In the genomic region with DNA sequence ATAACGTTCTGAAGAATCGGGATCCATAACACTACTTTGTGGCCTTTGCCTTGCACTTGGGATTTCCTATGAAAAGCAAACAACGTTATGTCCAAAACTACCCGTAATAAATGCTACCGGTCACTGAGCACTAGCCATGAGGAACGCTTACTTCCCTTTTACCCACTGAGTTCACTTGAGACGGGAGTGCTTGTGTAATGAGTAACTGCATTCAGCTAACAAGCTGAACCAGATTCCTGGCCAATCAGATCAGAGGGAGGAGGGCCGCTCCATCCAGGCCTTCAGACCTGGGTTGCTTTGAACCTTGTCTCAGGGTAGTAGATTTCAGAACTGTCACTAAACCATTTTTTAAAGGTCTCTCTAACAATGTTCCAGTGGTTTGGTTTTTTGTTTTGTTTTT, we compare ENCODE assay signal across 9 mouse cellular contexts.
A peak's percentile ranks its signal among the peaks of the same experiment; 100 is the strongest.
DNase-seq lines count a peak whose midpoint lies in the region; ATAC-seq lines count a peak whose summit lies in the region.
"Had no signal": no experiment of that assay in that cellular context is flagged by ENCODE, and none has a peak within 500 bp of the region (broad histone marks: within the 10 kb centered on the region; RNA-seq: fewer than 3 reads in every experiment).

No protein-coding gene starts in this region.

- H3K27me3 ChIP-seq in heart, embryonic 12.5 days (replicated peaks), result no peaks in the 10 kb centered on the region
- H3K27me3 ChIP-seq in kidney, embryonic 16.5 days (ENCODE audit: insufficient read depth, low read length), result no peaks in the 10 kb centered on the region
- H3K27me3 ChIP-seq: embryonic facial prominence, embryonic 15.5 days had no signal

- DNase-seq in heart, adult 11 months, result peak; percentile 94
- DNase-seq in mesoderm, embryonic 11.5 days (ENCODE audit: low read depth, low spot score), result peak; percentile 20
- no peak for DNase-seq in right cerebral cortex, adult 2 months (ENCODE audit: low spot score in 2 of 2)
- DNase-seq in left cerebral cortex, adult 11 months (ENCODE audit: low spot score), result no peak
- DNase-seq in cerebellum, adult 18-20 months, result no peak

- H3K27ac ChIP-seq in heart, embryonic 12.5 days (ENCODE audit: poor library complexity, severe bottlenecking), result no peak overlapping the region
- H3K27ac ChIP-seq in kidney, embryonic 16.5 days (ENCODE audit: low read length), result peak overlapping the region; percentile 83
- H3K27ac ChIP-seq: embryonic facial prominence, embryonic 15.5 days had no signal

- H3K4me1 ChIP-seq in heart, embryonic 12.5 days (replicated peaks), result peaks cover 44% of the 10 kb centered on the region
- H3K4me1 ChIP-seq in kidney, embryonic 16.5 days (ENCODE audit: insufficient read depth, low read length), result peaks cover 47% of the 10 kb centered on the region

- WGBS in heart, embryonic 12.5 days, result 50% methylated on average over 8 of the region's 8 CpGs
- 18% methylated on average over 8 of the region's 8 CpGs for WGBS in kidney, embryonic 16.5 days

- H3K4me2 ChIP-seq in heart, embryonic 12.5 days, result no peak overlapping the region
- H3K4me2 ChIP-seq in kidney, embryonic 16.5 days (replicated peaks; ENCODE audit: low read depth, low read length), result peak overlapping the region; percentile 40
- H3K4me2 ChIP-seq: embryonic facial prominence, embryonic 15.5 days had no signal

- no peak overlapping the region for H3K4me3 ChIP-seq in heart, embryonic 12.5 days
- no peak overlapping the region for H3K4me3 ChIP-seq in kidney, embryonic 16.5 days (ENCODE audit: low read length)
- H3K4me3 ChIP-seq: embryonic facial prominence, embryonic 15.5 days had no signal

- no peaks in the 10 kb centered on the region for H3K36me3 ChIP-seq in heart, embryonic 12.5 days
- H3K36me3 ChIP-seq in kidney, embryonic 16.5 days (ENCODE audit: insufficient read depth, low read length), result no peaks in the 10 kb centered on the region
- H3K36me3 ChIP-seq: embryonic facial prominence, embryonic 15.5 days had no signal

- H3K9me3 ChIP-seq in heart, embryonic 12.5 days (replicated peaks), result no peaks in the 10 kb centered on the region
- no peaks in the 10 kb centered on the region for H3K9me3 ChIP-seq in kidney, embryonic 16.5 days (ENCODE audit: low read length)
- H3K9me3 ChIP-seq: embryonic facial prominence, embryonic 15.5 days had no signal

- H3K9ac ChIP-seq in heart, embryonic 12.5 days, result no peak overlapping the region
- no peak overlapping the region for H3K9ac ChIP-seq in kidney, embryonic 16.5 days (replicated peaks; ENCODE audit: low read length)
- H3K9ac ChIP-seq: embryonic facial prominence, embryonic 15.5 days had no signal

- ATAC-seq in heart, embryonic 12.5 days (ENCODE audit: insufficient number of reproducible peaks, low FRiP score), result no peak
- ATAC-seq in common myeloid progenitor, adult 5-6 weeks (replicated peaks; ENCODE audit: low read depth, poor library complexity, severe bottlenecking), result peak; percentile 34; the same call in 1 of the 2 replicates
- ATAC-seq in kidney, embryonic 16.5 days (ENCODE audit: low FRiP score, low TSS enrichment), result peak; percentile 93

Comparison
In these comparisons a context has a peak if more than half of its experiments do, and no peak if none do; other contexts are left out.
1. DNase-seq: peak in heart, adult 11 months (single experiment) and mesoderm, embryonic 11.5 days (single experiment); none in right cerebral cortex, adult 2 months (0 of 2), left cerebral cortex, adult 11 months (single experiment) and cerebellum, adult 18-20 months (0 of 2).